Mouse (Mus musculus): Measurements from ENCODE around the gene Dhrs11. TPM values are rescaled to one million over a fixed set of nuclear protein-coding genes. Genes with fewer than 3 reads are reported as not detected.

The Dhrs11 gene
- polyA plus RNA-seq, 1 experiment from 2014 or later = 10.2 TPM

GRCm38 (mm10) chr11:84813724-84814510 is 14.9 kb downstream of the Dhrs11 start:
- Histone ChIP-seq H3K27me3 (ENCODE audit: control insufficient read depth, insufficient read depth, low read length) (no peaks in the 10 kb centered on the region), H3K4me3 (replicated peaks; ENCODE audit: low read length) (no peak overlapping the region), H3K4me2 (replicated peaks) (no peak overlapping the region), H3K9ac (no peak overlapping the region), H3K27ac (no peak overlapping the region), H3K36me3 (replicated peaks; ENCODE audit: control insufficient read depth, insufficient read depth) (no peaks in the 10 kb centered on the region), H3K4me1 (replicated peaks; ENCODE audit: control insufficient read depth, insufficient read depth, low read length) (peaks cover 6% of the 10 kb centered on the region; the same call in 1 of the 2 replicates), H3K9me3 (ENCODE audit: control insufficient read depth, low read length) (no peaks in the 10 kb centered on the region)
- ATAC-seq (ENCODE audit: low FRiP score) (no peak), DNase-seq (ENCODE audit: low spot score) (peak; percentile 93)
- WGBS = 58% methylated on average over 13 of the region's 13 CpGs

GRCm38 (mm10) chr11:84804373-84804772 is 24.4 kb downstream of the Dhrs11 start:
- no peaks in the 10 kb centered on the region for H3K4me1 ChIP-seq (replicated peaks; ENCODE audit: control insufficient read depth, insufficient read depth, low read length)
- H3K9me3 ChIP-seq (ENCODE audit: control insufficient read depth, low read length) = no peaks in the 10 kb centered on the region
- ATAC-seq (ENCODE audit: low FRiP score) (no peak), DNase-seq (ENCODE audit: low spot score) (no peak)
- no peaks in the 10 kb centered on the region for H3K27me3 ChIP-seq (ENCODE audit: control insufficient read depth, insufficient read depth, low read length)
- no peak overlapping the region for H3K27ac ChIP-seq
- H3K9ac ChIP-seq = no peak overlapping the region
- 93% methylated on average over 4 of the region's 4 CpGs for WGBS
- no peak overlapping the region for H3K4me2 ChIP-seq (replicated peaks)
- H3K4me3 ChIP-seq (replicated peaks; ENCODE audit: low read length) = no peak overlapping the region
- H3K36me3 ChIP-seq (replicated peaks; ENCODE audit: control insufficient read depth, insufficient read depth) = no peaks in the 10 kb centered on the region

GRCm38 (mm10) chr11:84797627-84798353 is 31.0 kb downstream of the Dhrs11 start:
- no peak overlapping the region for H3K4me2 ChIP-seq (replicated peaks)
- no peak overlapping the region for H3K4me3 ChIP-seq (replicated peaks; ENCODE audit: low read length)
- peak; percentile 94 for DNase-seq (ENCODE audit: low spot score)
- H3K4me1 ChIP-seq (replicated peaks; ENCODE audit: control insufficient read depth, insufficient read depth, low read length) = peaks cover 10% of the 10 kb centered on the region
- H3K9me3 ChIP-seq (ENCODE audit: control insufficient read depth, low read length) = no peaks in the 10 kb centered on the region
- H3K27ac ChIP-seq = no peak overlapping the region
- H3K27me3 ChIP-seq (ENCODE audit: control insufficient read depth, insufficient read depth, low read length) = no peaks in the 10 kb centered on the region
- no peaks in the 10 kb centered on the region for H3K36me3 ChIP-seq (replicated peaks; ENCODE audit: control insufficient read depth, insufficient read depth)
- WGBS = 20% methylated on average over 21 of the region's 21 CpGs
- no peak overlapping the region for H3K9ac ChIP-seq
- ATAC-seq (ENCODE audit: low FRiP score) = no peak; the same call in 1 of the 2 replicates

- no peak overlapping the region for H3K4me2 ChIP-seq (replicated peaks)
- WGBS = 20% methylated on average over 10 of the region's 10 CpGs
Observed at GRCm38 (mm10) chr11:84797026-84797425, 31.8 kb downstream of the Dhrs11 start.

GRCm38 (mm10) chr11:84794496-84795113 is 34.2 kb downstream of the Dhrs11 start:
- Histone ChIP-seq H3K27ac (peak overlapping the region; percentile 54; the same call in 1 of the 2 replicates), H3K4me3 (replicated peaks; ENCODE audit: low read length) (no peak overlapping the region; the same call in 1 of the 2 replicates), H3K4me1 (replicated peaks; ENCODE audit: control insufficient read depth, insufficient read depth, low read length) (peaks cover 10% of the 10 kb centered on the region), H3K36me3 (replicated peaks; ENCODE audit: control insufficient read depth, insufficient read depth) (no peaks in the 10 kb centered on the region), H3K9me3 (ENCODE audit: control insufficient read depth, low read length) (no peaks in the 10 kb centered on the region), H3K9ac (peak overlapping the region; percentile 26; the same call in 1 of the 2 replicates), H3K27me3 (ENCODE audit: control insufficient read depth, insufficient read depth, low read length) (no peaks in the 10 kb centered on the region), H3K4me2 (replicated peaks) (peak overlapping the region; percentile 40)
- peak; percentile 92 for DNase-seq (ENCODE audit: low spot score)
- peak; percentile 85 for ATAC-seq (ENCODE audit: low FRiP score)
- WGBS = 9% methylated on average over 17 of the region's 17 CpGs

More at GRCm38 (mm10) chr11:84797026-84797425, 31.8 kb downstream of the Dhrs11 start:
- Histone ChIP-seq H3K27ac (no peak overlapping the region), H3K9me3 (ENCODE audit: control insufficient read depth, low read length) (no peaks in the 10 kb centered on the region), H3K4me1 (replicated peaks; ENCODE audit: control insufficient read depth, insufficient read depth, low read length) (peaks cover 10% of the 10 kb centered on the region), H3K27me3 (ENCODE audit: control insufficient read depth, insufficient read depth, low read length) (no peaks in the 10 kb centered on the region), H3K4me3 (replicated peaks; ENCODE audit: low read length) (no peak overlapping the region), H3K36me3 (replicated peaks; ENCODE audit: control insufficient read depth, insufficient read depth) (no peaks in the 10 kb centered on the region), H3K9ac (no peak overlapping the region)
- DNase-seq (ENCODE audit: low spot score) (no peak), ATAC-seq (ENCODE audit: low FRiP score) (no peak)

- Histone ChIP-seq H3K4me3 (replicated peaks; ENCODE audit: low read length) (no peak overlapping the region), H3K9ac (no peak overlapping the region), H3K27me3 (ENCODE audit: control insufficient read depth, insufficient read depth, low read length) (no peaks in the 10 kb centered on the region), H3K27ac (no peak overlapping the region), H3K9me3 (ENCODE audit: control insufficient read depth, low read length) (no peaks in the 10 kb centered on the region), H3K4me1 (replicated peaks; ENCODE audit: control insufficient read depth, insufficient read depth, low read length) (peaks cover 15% of the 10 kb centered on the region), H3K4me2 (replicated peaks) (no peak overlapping the region), H3K36me3 (replicated peaks; ENCODE audit: control insufficient read depth, insufficient read depth) (no peaks in the 10 kb centered on the region)
- DNase-seq (ENCODE audit: low spot score) = no peak
- no peak for ATAC-seq (ENCODE audit: low FRiP score)
Observed at GRCm38 (mm10) chr11:84793545-84793944, 35.2 kb downstream of the Dhrs11 start.

- Histone ChIP-seq H3K36me3 (replicated peaks; ENCODE audit: control insufficient read depth, insufficient read depth) (no peaks in the 10 kb centered on the region), H3K4me3 (replicated peaks; ENCODE audit: low read length) (no peak overlapping the region), H3K4me1 (replicated peaks; ENCODE audit: control insufficient read depth, insufficient read depth, low read length) (peaks cover 15% of the 10 kb centered on the region), H3K4me2 (replicated peaks) (no peak overlapping the region), H3K9ac (no peak overlapping the region), H3K9me3 (ENCODE audit: control insufficient read depth, low read length) (no peaks in the 10 kb centered on the region), H3K27me3 (ENCODE audit: control insufficient read depth, insufficient read depth, low read length) (no peaks in the 10 kb centered on the region), H3K27ac (no peak overlapping the region)
- no peak for DNase-seq (ENCODE audit: low spot score)
- ATAC-seq (ENCODE audit: low FRiP score) = no peak; the same call in 1 of the 2 replicates
- WGBS = 45% methylated on average over 6 of the region's 6 CpGs
Observed at GRCm38 (mm10) chr11:84790383-84790782, 38.4 kb downstream of the Dhrs11 start.

GRCm38 (mm10) chr11:84780143-84780870 is 48.5 kb downstream of the Dhrs11 start:
- 2% methylated on average over 19 of the region's 19 CpGs for WGBS
- ATAC-seq (ENCODE audit: low FRiP score) (peak; percentile 75; the same call in 1 of the 2 replicates), DNase-seq (ENCODE audit: low spot score) (peak; percentile 55)
- no peaks in the 10 kb centered on the region for H3K9me3 ChIP-seq (ENCODE audit: control insufficient read depth, low read length)
- peak overlapping the region; percentile 32 for H3K4me2 ChIP-seq (replicated peaks)
- H3K27ac ChIP-seq = no peak overlapping the region
- H3K4me3 ChIP-seq (replicated peaks; ENCODE audit: low read length) = no peak overlapping the region
- H3K36me3 ChIP-seq (replicated peaks; ENCODE audit: control insufficient read depth, insufficient read depth) = no peaks in the 10 kb centered on the region
- H3K9ac ChIP-seq = no peak overlapping the region
- H3K4me1 ChIP-seq (replicated peaks; ENCODE audit: control insufficient read depth, insufficient read depth, low read length) = peaks cover 20% of the 10 kb centered on the region
- no peaks in the 10 kb centered on the region for H3K27me3 ChIP-seq (ENCODE audit: control insufficient read depth, insufficient read depth, low read length)
